Mouse (Mus musculus) right cerebral cortex, postnatal 25 days (tissue): ENCODE measurements around the gene Ccdc114.
"Not testable (repeated sequence)": the region's sequence is repeated elsewhere in the genome, so short reads cannot be mapped to it uniquely, and the experiment has no call there.

ENCODE experiments used
- DNase-seq: peaks from one replicate; pipeline ENCODE4 v3.0.0; 2022

The Ccdc114 gene

GRCm38 (mm10) chr7:45923762-45924428 is at the start of gene Ccdc114:
TSS of gene Ccdc114 (plus strand) at chr7:45924072.
- DNase-seq: no peak

GRCm38 (mm10) chr7:45876895-45877294 is 47.0 kb upstream of the Ccdc114 start:
- DNase-seq: no peak

GRCm38 (mm10) chr7:45878278-45878677 is 45.6 kb upstream of the Ccdc114 start, which contains the start of gene Grin2d:
TSS of gene Grin2d (minus strand) at chr7:45878378.
- not testable (repeated sequence) for DNase-seq

GRCm38 (mm10) chr7:45880531-45880930 is 43.3 kb upstream of the Ccdc114 start:
- no peak for DNase-seq

- DNase-seq: no peak
These were observed 42.9 kb upstream of the Ccdc114 start for GRCm38 (mm10) chr7:45881011-45881410.

GRCm38 (mm10) chr7:45887246-45887645 is 36.6 kb upstream of the Ccdc114 start:
- no peak for DNase-seq

- DNase-seq: no peak
These were observed 31.2 kb upstream of the Ccdc114 start for GRCm38 (mm10) chr7:45892651-45893050.

- no peak for DNase-seq
These were observed 27.8 kb upstream of the Ccdc114 start for GRCm38 (mm10) chr7:45895931-45896516.

GRCm38 (mm10) chr7:45896517-45897257 is 27.2 kb upstream of the Ccdc114 start, which contains the start of the genes Syngr4 and Tmem143:
TSS of gene Syngr4 (minus strand) at chr7:45896714.
TSS of gene Tmem143 (plus strand) at chr7:45896941.
- peak; percentile 96 for DNase-seq

GRCm38 (mm10) chr7:45897258-45897757 is 26.6 kb upstream of the Ccdc114 start:
- DNase-seq: peak; percentile 59

GRCm38 (mm10) chr7:45898125-45898524 is 25.7 kb upstream of the Ccdc114 start:
- not testable (repeated sequence) for DNase-seq

- DNase-seq: no peak
These were observed 22.3 kb upstream of the Ccdc114 start for GRCm38 (mm10) chr7:45901562-45901961.

GRCm38 (mm10) chr7:45902481-45903002 is 21.3 kb upstream of the Ccdc114 start:
- DNase-seq: no peak

- DNase-seq: no peak
These were observed 17.2 kb upstream of the Ccdc114 start for GRCm38 (mm10) chr7:45906622-45907021.

- no peak for DNase-seq
These were observed 15.5 kb upstream of the Ccdc114 start for GRCm38 (mm10) chr7:45908384-45908783.

GRCm38 (mm10) chr7:45909145-45909544 is 14.7 kb upstream of the Ccdc114 start:
- no peak for DNase-seq

- DNase-seq: no peak
These were observed 9.8 kb upstream of the Ccdc114 start for GRCm38 (mm10) chr7:45914067-45914466.

GRCm38 (mm10) chr7:45915011-45915410 is 8.9 kb upstream of the Ccdc114 start:
- no peak for DNase-seq

GRCm38 (mm10) chr7:45916056-45917003 is 7.5 kb upstream of the Ccdc114 start:
- peak; percentile 64 for DNase-seq

GRCm38 (mm10) chr7:45917004-45917704 is 6.7 kb upstream of the Ccdc114 start:
- DNase-seq: no peak

- no peak for DNase-seq
These were observed 5.9 kb upstream of the Ccdc114 start for GRCm38 (mm10) chr7:45917926-45918325.
